In the genomic region with DNA sequence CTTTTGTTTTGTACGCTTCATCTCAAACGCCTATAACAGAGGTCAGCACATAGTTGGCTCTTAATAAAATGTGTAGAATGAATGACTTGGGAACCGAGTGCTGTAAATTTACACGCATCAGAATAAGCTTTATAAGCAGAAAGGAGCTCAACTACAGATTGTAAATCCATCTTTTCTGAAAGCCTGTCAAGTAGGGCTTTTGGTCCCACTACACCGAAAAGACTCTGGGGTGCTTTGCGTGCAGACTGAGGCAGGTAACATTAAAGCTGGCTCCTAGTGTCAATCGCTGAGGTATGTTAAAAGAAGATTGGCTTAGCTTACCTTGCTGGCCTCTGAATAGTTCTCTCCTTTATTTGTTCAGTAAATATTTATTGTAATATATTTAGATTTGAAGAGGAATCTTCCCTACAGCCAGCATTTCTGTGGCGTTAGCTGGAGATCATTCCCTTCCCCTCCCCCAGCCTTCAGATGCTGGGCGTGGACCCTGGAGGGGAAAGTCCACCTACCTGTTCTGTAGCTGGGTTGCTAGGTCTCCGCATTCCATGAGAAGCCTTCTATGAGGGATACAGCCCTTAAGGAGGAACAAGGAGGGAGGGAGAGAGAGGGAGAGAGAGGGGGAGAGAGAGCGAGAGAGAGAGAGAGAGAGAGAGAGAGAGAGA, we compare ENCODE assay signal across 8 mouse cellular contexts. TPM values are rescaled to one million over a fixed set of nuclear protein-coding genes. Genes with fewer than 3 reads are reported as not detected.
A peak's percentile ranks its signal among the peaks of the same experiment; 100 is the strongest.
DNase-seq lines count a peak whose midpoint lies in the region; TF ChIP-seq lines count a peak whose summit lies in the region.

No protein-coding gene starts in this region.

- WGBS in embryonic facial prominence, embryonic 10.5 days = 2% methylated on average over 10 of the region's 11 CpGs
- WGBS in kidney, adult 2 months = 9% methylated on average over 10 of the region's 11 CpGs

- H3K4me1 ChIP-seq in embryonic facial prominence, embryonic 10.5 days = peaks cover 37% of the 10 kb centered on the region
- H3K4me1 ChIP-seq in kidney, adult 2 months (ENCODE audit: control insufficient read depth, insufficient read depth, low read length) = peaks cover 13% of the 10 kb centered on the region; the same call in 1 of the 2 replicates

- H3K4me3 ChIP-seq in layer of hippocampus, adult 2 months = peak overlapping the region; percentile 68
- peak overlapping the region; percentile 68 for H3K4me3 ChIP-seq in embryonic facial prominence, embryonic 10.5 days
- no peak overlapping the region for H3K4me3 ChIP-seq in kidney, adult 2 months (ENCODE audit: insufficient read depth, low read depth, low read length)

- no peak for TF ChIP-seq CTCF in layer of hippocampus, adult 2 months (conservative IDR thresholded peaks at IDR 0.05)
- TF ChIP-seq CTCF in kidney, adult 2 months (conservative IDR thresholded peaks at IDR 0.05; ENCODE audit: insufficient read depth, insufficient read length, low read depth, low read length) = no peak

- no peak for TF ChIP-seq POLR2A in kidney, adult 2 months (IDR thresholded peaks at IDR 0.05; ENCODE audit: low read depth, low read length)

- no peaks in the 10 kb centered on the region for H3K36me3 ChIP-seq in embryonic facial prominence, embryonic 10.5 days (replicated peaks)
- H3K36me3 ChIP-seq in kidney, adult 2 months (ENCODE audit: control insufficient read depth, insufficient read depth, low read length) = no peaks in the 10 kb centered on the region

- DNase-seq in layer of hippocampus, adult 2 months (ENCODE audit: low spot score in 2 of 2) = no peak
- DNase-seq in layer of hippocampus, adult 8-10 months (ENCODE audit: low spot score in 2 of 2) = no peak
- DNase-seq in embryonic facial prominence, embryonic 10.5 days (ENCODE audit: low spot score) = peak; percentile 35
- peak; percentile 41 for DNase-seq in kidney, adult 2 months
- peak; percentile 39 for DNase-seq in lung, postnatal 14 days
- DNase-seq in natural killer cell, adult 2 months (ENCODE audit: low spot score in 2 of 2) = no peak
- DNase-seq in urinary bladder, postnatal 10 days (ENCODE audit: low spot score) = no peak
- DNase-seq in gastrocnemius, postnatal 4 days (ENCODE audit: low spot score in 2 of 2) = no peak

- peak overlapping the region; percentile 81 for H3K27ac ChIP-seq in layer of hippocampus, adult 2 months
- H3K27ac ChIP-seq in embryonic facial prominence, embryonic 10.5 days (replicated peaks) = peak overlapping the region; percentile 85
- H3K27ac ChIP-seq in kidney, adult 2 months (ENCODE audit: insufficient read depth, low read depth, low read length) = no peak overlapping the region

- H3K27me3 ChIP-seq in embryonic facial prominence, embryonic 10.5 days (replicated peaks; ENCODE audit: low read depth, poor library complexity, severe bottlenecking) = peaks cover 41% of the 10 kb centered on the region
- H3K27me3 ChIP-seq in kidney, adult 2 months (replicated peaks; ENCODE audit: control insufficient read depth, insufficient read depth, low read length) = no peaks in the 10 kb centered on the region

- no peaks in the 10 kb centered on the region for H3K9me3 ChIP-seq in embryonic facial prominence, embryonic 10.5 days

RNA-seq across cellular contexts. Expression of gene Cgn, which starts 1.0 kb away (rescaled TPM):
- total RNA-seq in layer of hippocampus, adult 2 months (2021) = 1 to 10 TPM; 3.7 TPM
- total RNA-seq in layer of hippocampus, adult 8-10 months (2022) = 1 to 10 TPM; 4.0 to 5.5 (median 4.7) TPM
- polyA plus RNA-seq in embryonic facial prominence, embryonic 10.5 days (2016; fragmentation: Nextera tagmentation; extraction: Ambion mirVana) = 10.7 and 10.8 TPM in 2 replicates
- 6.0 and 6.8 TPM in 2 replicates for polyA plus RNA-seq in kidney, adult 2 months (2012; rRNA removed)
- total RNA-seq in gastrocnemius, postnatal 4 days (2021) = under 1 TPM; 0.61 to 0.88 TPM

RNA-seq across cellular contexts. Expression of gene Pogz, which starts 50.1 kb away (rescaled TPM):
- total RNA-seq in layer of hippocampus, adult 2 months (2021) = 10 to 100 TPM; 61.3 to 64.6 TPM
- total RNA-seq in layer of hippocampus, adult 8-10 months (2022) = 10 to 100 TPM; 52.0 to 71.5 (median 61.4) TPM
- polyA plus RNA-seq in embryonic facial prominence, embryonic 10.5 days (2016; fragmentation: Nextera tagmentation; extraction: Ambion mirVana) = 18.5 and 20.3 TPM in 2 replicates
- polyA plus RNA-seq in kidney, adult 2 months (2012; rRNA removed) = 19.7 and 21.0 TPM in 2 replicates
- 10 to 100 TPM; 38.4 to 39.2 TPM for total RNA-seq in gastrocnemius, postnatal 4 days (2021)

Comparison
In these comparisons a context has a peak if more than half of its experiments do, and no peak if none do; other contexts are left out.
1. DNase-seq: peak in embryonic facial prominence, embryonic 10.5 days (single experiment), kidney, adult 2 months (single experiment) and lung, postnatal 14 days (single experiment); none in layer of hippocampus, adult 2 months (0 of 2), layer of hippocampus, adult 8-10 months (0 of 2), natural killer cell, adult 2 months (0 of 2), urinary bladder, postnatal 10 days (single experiment) and gastrocnemius, postnatal 4 days (0 of 2).